Mouse (Mus musculus): ENCODE data around the gene Itpr2. TPM values are rescaled to one million over a fixed set of nuclear protein-coding genes. Genes with fewer than 3 reads are reported as not detected.

The Itpr2 gene
- polyA plus RNA-seq, 1 experiment, result 0.14 TPM

DNA sequence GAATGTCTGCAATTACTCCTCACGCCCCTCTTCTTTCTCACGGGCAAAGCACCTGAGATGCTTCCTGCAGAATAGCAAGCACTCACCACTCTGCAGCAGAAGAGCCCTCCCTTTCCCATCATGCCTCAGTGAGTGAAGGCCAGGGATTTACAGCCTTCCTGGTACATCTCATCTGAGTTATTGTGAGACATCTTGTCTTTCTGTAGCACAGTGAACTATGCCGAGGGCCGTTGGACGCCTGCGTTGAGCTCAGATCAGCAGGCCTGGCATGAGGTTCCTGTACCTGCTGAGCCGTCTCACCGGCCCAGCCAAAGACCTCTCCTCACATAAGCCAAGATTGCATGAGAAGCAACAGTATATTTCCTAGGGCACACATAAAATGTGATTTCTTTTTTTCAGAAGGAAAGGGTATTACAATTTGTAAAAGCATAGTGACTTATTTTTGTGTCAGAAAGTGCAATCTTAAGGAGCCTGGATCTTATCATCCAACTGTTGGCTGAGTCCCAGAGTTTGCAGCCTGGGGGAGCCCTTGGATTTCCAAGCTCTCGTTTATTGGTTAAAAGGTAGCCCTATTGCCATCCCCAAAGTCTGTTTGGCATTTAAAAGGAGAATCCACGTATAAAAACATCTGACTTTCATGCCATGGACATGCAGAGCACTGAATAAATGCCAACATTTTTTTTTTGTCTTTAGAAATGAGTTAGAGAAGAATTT, 158.2 kb downstream of the Itpr2 start:
- H3K36me3 ChIP-seq (ENCODE audit: control insufficient read depth), result no peaks in the 10 kb centered on the region

DNA sequence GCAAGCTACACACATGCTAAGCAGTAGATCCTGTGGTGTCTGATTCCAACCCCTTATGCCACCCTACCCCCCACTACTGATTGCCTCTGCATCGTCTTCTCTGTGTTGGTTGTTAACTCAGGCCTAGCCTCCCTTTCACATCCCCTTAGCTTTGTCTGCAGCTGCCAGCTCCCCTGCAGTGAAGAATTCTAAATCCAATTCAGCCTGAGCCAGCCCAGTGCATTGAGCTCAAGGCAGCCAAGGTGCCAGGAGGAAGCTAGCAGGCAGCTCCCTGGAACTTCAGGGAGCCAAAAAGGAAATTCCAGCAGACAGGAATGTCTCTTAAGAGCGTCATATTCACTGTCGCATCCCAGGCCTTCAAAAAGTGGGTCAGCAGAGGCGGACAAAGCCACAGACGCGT, 159.0 kb downstream of the Itpr2 start:
- Histone ChIP-seq H3K36me3 (ENCODE audit: control insufficient read depth) (no peaks in the 10 kb centered on the region), H3K4me1 (ENCODE audit: control insufficient read depth) (no peaks in the 10 kb centered on the region), H3K9me3 (ENCODE audit: control insufficient read depth, low read length) (no peaks in the 10 kb centered on the region), H3K4me3 (replicated peaks) (no peak overlapping the region), H3K27me3 (ENCODE audit: control insufficient read depth) (no peaks in the 10 kb centered on the region)
- TF ChIP-seq GATA1 (IDR thresholded peaks at IDR 0.05; ENCODE audit: low read length) (no peak), TAL1 (IDR thresholded peaks at IDR 0.05; ENCODE audit: low read length) (no peak)

More for the DNA sequence above, 158.2 kb downstream of the Itpr2 start:
- Histone ChIP-seq H3K4me3 (replicated peaks) (no peak overlapping the region), H3K27me3 (ENCODE audit: control insufficient read depth) (no peaks in the 10 kb centered on the region), H3K9me3 (ENCODE audit: control insufficient read depth, low read length) (no peaks in the 10 kb centered on the region), H3K4me1 (ENCODE audit: control insufficient read depth) (no peaks in the 10 kb centered on the region)
- no peak for TF ChIP-seq TAL1 (IDR thresholded peaks at IDR 0.05; ENCODE audit: low read length)
- TF ChIP-seq GATA1 (IDR thresholded peaks at IDR 0.05; ENCODE audit: low read length), result no peak

DNA sequence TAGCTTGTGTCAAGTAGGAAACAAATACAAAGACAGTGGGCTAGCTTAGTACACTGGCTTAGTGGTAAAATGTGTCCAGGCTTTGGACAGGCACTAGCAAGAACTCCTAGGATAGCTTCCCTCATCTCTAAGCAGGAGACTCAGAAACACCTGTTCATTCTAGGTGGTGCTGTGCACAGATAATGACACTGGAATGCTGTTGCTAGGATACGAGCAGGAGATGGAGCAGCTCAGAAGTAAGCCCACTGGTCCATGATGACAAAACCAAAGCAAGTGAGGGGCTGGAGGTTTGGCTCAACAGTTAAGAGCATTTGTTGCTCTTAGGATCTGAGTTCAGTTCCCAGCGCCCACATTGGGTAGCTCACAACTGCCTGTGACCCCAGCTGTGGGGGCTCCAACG, 160.1 kb downstream of the Itpr2 start:
- Histone ChIP-seq H3K4me1 (ENCODE audit: control insufficient read depth) (no peaks in the 10 kb centered on the region), H3K27me3 (ENCODE audit: control insufficient read depth) (no peaks in the 10 kb centered on the region), H3K4me3 (replicated peaks) (no peak overlapping the region), H3K36me3 (ENCODE audit: control insufficient read depth) (no peaks in the 10 kb centered on the region), H3K9me3 (ENCODE audit: control insufficient read depth, low read length) (no peaks in the 10 kb centered on the region)
- TF ChIP-seq TAL1 (IDR thresholded peaks at IDR 0.05; ENCODE audit: low read length) (no peak), GATA1 (IDR thresholded peaks at IDR 0.05; ENCODE audit: low read length) (no peak)

- TF ChIP-seq GATA1 (IDR thresholded peaks at IDR 0.05; ENCODE audit: low read length) (no peak), TAL1 (IDR thresholded peaks at IDR 0.05; ENCODE audit: low read length) (no peak)
- Histone ChIP-seq H3K4me3 (replicated peaks) (no peak overlapping the region), H3K27me3 (ENCODE audit: control insufficient read depth) (no peaks in the 10 kb centered on the region), H3K36me3 (ENCODE audit: control insufficient read depth) (no peaks in the 10 kb centered on the region), H3K9me3 (ENCODE audit: control insufficient read depth, low read length) (no peaks in the 10 kb centered on the region), H3K4me1 (ENCODE audit: control insufficient read depth) (no peaks in the 10 kb centered on the region)
Measured at GRCm38 (mm10) chr6:146341413-146341812, 160.6 kb downstream of the Itpr2 start.

DNA sequence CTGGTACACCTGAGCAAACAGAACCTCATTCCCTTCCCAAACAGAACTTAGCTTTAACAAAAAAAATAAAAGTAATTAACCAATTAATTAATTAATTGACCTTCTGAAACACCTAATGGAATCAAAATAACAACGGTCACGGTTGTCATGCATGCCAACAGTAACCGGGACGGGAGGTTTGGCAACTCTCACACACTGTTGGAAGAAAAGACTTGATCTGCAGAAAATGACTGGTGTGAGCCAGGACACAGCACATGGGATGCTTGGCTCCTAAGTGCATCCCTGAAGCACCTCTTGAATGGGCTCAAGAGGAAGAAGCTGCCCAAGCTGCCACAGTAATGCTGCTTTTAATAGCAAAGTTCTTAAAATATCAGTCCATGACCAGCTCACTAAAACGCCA, 161.1 kb downstream of the Itpr2 start:
- H3K4me1 ChIP-seq (ENCODE audit: control insufficient read depth), result no peaks in the 10 kb centered on the region
- no peaks in the 10 kb centered on the region for H3K9me3 ChIP-seq (ENCODE audit: control insufficient read depth, low read length)
- no peaks in the 10 kb centered on the region for H3K27me3 ChIP-seq (ENCODE audit: control insufficient read depth)
- TF ChIP-seq TAL1 (IDR thresholded peaks at IDR 0.05; ENCODE audit: low read length) (no peak), GATA1 (IDR thresholded peaks at IDR 0.05; ENCODE audit: low read length) (no peak)
- no peaks in the 10 kb centered on the region for H3K36me3 ChIP-seq (ENCODE audit: control insufficient read depth)
- no peak overlapping the region for H3K4me3 ChIP-seq (replicated peaks)

DNA sequence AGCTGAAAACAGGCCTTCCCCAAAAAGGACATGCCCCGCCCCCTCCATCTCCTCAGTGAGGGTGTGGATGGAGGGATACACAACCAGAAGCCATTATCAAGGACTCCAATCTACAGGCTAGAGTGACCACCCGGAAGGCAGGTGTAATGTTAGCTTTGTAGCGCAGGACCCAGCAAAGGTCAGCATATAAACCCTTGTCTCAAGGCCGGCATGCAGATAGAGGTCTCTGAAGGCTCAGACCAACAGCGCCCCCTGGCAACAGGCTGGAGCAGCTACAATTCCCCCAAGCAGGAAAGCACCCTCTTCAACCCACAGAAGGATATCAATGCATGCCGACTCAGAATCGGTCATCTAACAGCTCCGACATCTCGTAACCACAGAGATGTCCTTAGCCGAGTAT, 162.2 kb downstream of the Itpr2 start:
- Histone ChIP-seq H3K27me3 (ENCODE audit: control insufficient read depth) (no peaks in the 10 kb centered on the region), H3K4me1 (ENCODE audit: control insufficient read depth) (no peaks in the 10 kb centered on the region), H3K36me3 (ENCODE audit: control insufficient read depth) (no peaks in the 10 kb centered on the region), H3K9me3 (ENCODE audit: control insufficient read depth, low read length) (no peaks in the 10 kb centered on the region), H3K4me3 (replicated peaks) (no peak overlapping the region)
- TF ChIP-seq TAL1 (IDR thresholded peaks at IDR 0.05; ENCODE audit: low read length), result no peak
- no peak for TF ChIP-seq GATA1 (IDR thresholded peaks at IDR 0.05; ENCODE audit: low read length)

- Histone ChIP-seq H3K27me3 (ENCODE audit: control insufficient read depth) (no peaks in the 10 kb centered on the region), H3K36me3 (ENCODE audit: control insufficient read depth) (no peaks in the 10 kb centered on the region), H3K9me3 (ENCODE audit: control insufficient read depth, low read length) (no peaks in the 10 kb centered on the region), H3K4me1 (ENCODE audit: control insufficient read depth) (no peaks in the 10 kb centered on the region), H3K4me3 (replicated peaks) (no peak overlapping the region)
- TF ChIP-seq TAL1 (IDR thresholded peaks at IDR 0.05; ENCODE audit: low read length) (no peak), GATA1 (IDR thresholded peaks at IDR 0.05; ENCODE audit: low read length) (no peak)
Measured at GRCm38 (mm10) chr6:146337237-146337636, 164.8 kb downstream of the Itpr2 start.

DNA sequence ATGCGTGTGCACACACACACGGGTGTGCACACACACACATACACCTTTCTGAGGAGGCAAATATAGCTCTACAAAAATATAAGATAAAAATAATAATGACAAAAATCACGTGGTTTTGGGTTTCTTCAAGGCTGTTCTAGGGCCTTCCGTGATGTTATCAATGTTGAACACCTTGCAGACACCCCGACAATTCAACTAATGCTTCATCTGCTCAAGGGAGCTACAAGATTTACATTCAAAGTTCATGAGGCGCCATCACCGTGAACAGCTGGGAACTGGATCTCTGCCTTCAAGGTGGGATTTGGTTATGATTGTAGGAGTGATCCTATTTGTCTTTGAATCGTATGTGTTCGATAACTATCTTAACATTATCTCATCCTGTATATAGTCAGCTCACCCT, 166.8 kb downstream of the Itpr2 start:
- no peak for TF ChIP-seq TAL1 (IDR thresholded peaks at IDR 0.05; ENCODE audit: low read length)
- TF ChIP-seq GATA1 (IDR thresholded peaks at IDR 0.05; ENCODE audit: low read length), result no peak
- Histone ChIP-seq H3K4me1 (ENCODE audit: control insufficient read depth) (no peaks in the 10 kb centered on the region), H3K36me3 (ENCODE audit: control insufficient read depth) (no peaks in the 10 kb centered on the region), H3K27me3 (ENCODE audit: control insufficient read depth) (no peaks in the 10 kb centered on the region), H3K9me3 (ENCODE audit: control insufficient read depth, low read length) (no peaks in the 10 kb centered on the region), H3K4me3 (replicated peaks) (no peak overlapping the region)

DNA sequence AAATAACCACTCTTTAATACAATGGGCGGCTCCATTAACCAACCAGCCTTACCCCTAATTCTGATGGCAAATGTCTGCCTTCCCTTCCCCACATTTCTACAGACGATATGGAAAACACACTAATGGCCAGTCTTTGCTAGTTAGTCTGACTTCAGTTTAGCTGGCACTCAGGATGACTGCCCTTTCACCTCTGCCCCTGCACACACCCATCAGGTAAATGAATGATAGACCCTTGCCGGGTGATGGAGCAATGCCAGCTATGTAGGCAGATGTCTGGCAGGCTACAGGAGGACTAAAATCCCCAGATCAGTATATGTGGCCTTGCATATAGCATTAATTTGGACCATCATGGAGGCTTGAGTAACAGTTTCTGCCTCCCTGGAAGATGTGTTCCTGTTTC, 168.5 kb downstream of the Itpr2 start:
- TF ChIP-seq GATA1 (IDR thresholded peaks at IDR 0.05; ENCODE audit: low read length) (no peak), TAL1 (IDR thresholded peaks at IDR 0.05; ENCODE audit: low read length) (no peak)
- H3K4me3 ChIP-seq (replicated peaks), result no peak overlapping the region
- no peaks in the 10 kb centered on the region for H3K9me3 ChIP-seq (ENCODE audit: control insufficient read depth, low read length)
- H3K36me3 ChIP-seq (ENCODE audit: control insufficient read depth), result no peaks in the 10 kb centered on the region; the same call in 1 of the 2 replicates
- no peaks in the 10 kb centered on the region for H3K27me3 ChIP-seq (ENCODE audit: control insufficient read depth)
- H3K4me1 ChIP-seq (ENCODE audit: control insufficient read depth), result no peaks in the 10 kb centered on the region
